Mouse (Mus musculus): ENCODE measurements around the gene Ggt1. TPM values are rescaled to one million over a fixed set of nuclear protein-coding genes. Genes with fewer than 3 reads are reported as not detected.

Ggt1 gene
- polyA plus RNA-seq (2012; ENCODE audit: insufficient read depth, insufficient read length, missing spikeins): not detected in 2 replicates

DNA sequence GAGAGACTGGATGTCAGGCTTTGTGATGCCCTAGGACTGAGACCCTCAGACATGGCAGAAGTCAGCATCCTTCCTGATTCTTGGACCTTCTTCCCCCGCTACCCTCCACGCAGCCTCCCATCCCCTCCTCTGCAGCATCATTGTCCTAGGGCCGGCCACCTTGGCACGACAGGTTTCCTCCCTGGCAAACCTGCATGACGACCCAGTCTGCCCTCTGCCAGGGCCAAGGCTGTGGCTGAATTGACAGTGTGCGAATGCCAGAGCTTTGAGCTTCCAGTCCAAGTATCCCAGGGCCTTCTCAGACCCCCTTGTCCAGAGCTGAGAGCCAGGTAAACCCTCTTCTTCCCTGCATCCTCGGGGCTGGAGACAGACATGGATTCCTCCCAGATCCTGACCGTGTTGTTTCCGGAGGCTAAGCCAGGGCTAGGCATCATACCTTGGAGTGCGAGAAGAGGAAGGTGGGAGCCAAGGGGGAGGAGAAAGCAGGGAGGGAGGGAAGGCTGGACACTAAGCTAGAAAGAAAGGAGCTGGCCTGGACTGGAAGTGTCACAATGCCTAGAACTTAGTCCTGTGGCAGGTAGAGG is at the start of gene Ggt1:
Ggt1 (plus strand) TSS at position 534 of the 584 bp plus-strand sequence.
- no peak within 1 kb of the TSS for H3K27ac ChIP-seq (ENCODE audit: insufficient read depth, low read depth, low read length)
- H3K4me1 ChIP-seq (ENCODE audit: control insufficient read depth, insufficient read depth, low read length): peaks cover 10% of the 10 kb centered on the region
- no peak within 1 kb of the TSS for H3K4me3 ChIP-seq (ENCODE audit: insufficient read depth, low read length)
- TF ChIP-seq CTCF (IDR thresholded peaks at IDR 0.05; ENCODE audit: low read depth, low read length): no peak
- no peak for TF ChIP-seq POLR2A (IDR thresholded peaks at IDR 0.05; ENCODE audit: borderline replicate concordance, low read depth, low read length)

DNA sequence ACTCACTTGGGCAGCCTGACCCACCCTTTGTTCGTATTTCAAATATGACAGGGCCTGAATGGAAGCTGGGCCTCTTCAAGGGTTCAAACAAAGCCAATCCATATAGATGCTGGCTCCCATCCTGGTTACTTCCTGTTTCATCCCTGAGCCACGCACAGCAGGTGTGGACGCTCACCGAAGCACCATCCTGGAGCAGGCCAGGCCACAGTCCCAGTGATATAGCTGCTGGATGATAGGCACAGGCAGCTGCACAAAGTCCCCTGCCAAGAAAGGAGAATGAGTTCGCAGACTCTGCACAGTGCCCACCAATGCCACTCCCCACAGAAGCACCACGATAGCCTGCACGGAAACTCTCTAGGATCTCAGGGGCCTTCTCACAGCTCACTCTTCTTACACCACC is 49.5 kb upstream of the Ggt1 start:
- Histone ChIP-seq H3K27ac (ENCODE audit: insufficient read depth, low read depth, low read length) (no peak overlapping the region), H3K4me3 (ENCODE audit: insufficient read depth, low read length) (no peak overlapping the region)

DNA sequence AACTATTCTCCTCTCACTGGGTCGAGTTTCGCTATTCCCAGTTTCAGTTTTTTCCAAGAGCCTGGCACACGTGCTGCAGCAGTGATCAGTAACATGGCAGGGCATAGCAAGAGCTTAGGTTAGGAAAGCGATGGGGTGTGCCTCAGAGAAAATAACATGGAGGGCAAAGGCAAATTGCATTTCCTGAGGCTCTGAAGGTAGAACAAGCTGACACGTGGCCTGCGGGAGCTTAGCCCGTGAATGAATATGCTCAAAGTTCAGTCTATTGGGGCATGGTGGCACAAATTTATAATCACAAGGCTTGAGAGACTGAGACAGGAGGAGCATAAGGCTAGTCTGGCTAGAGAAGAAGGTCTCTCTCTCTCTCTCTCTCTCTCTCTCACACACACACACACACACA is 48.6 kb upstream of the Ggt1 start:
- Histone ChIP-seq H3K4me1 (ENCODE audit: control insufficient read depth, insufficient read depth, low read length) (peaks cover 31% of the 10 kb centered on the region), H3K27ac (ENCODE audit: insufficient read depth, low read depth, low read length) (no peak overlapping the region), H3K4me3 (ENCODE audit: insufficient read depth, low read length) (no peak overlapping the region)
- TF ChIP-seq POLR2A (IDR thresholded peaks at IDR 0.05; ENCODE audit: borderline replicate concordance, low read depth, low read length): no peak
- no peak for TF ChIP-seq CTCF (IDR thresholded peaks at IDR 0.05; ENCODE audit: low read depth, low read length)

More for the DNA sequence above, 49.5 kb upstream of the Ggt1 start:
- peaks cover 31% of the 10 kb centered on the region for H3K4me1 ChIP-seq (ENCODE audit: control insufficient read depth, insufficient read depth, low read length)
- no peak for TF ChIP-seq CTCF (IDR thresholded peaks at IDR 0.05; ENCODE audit: low read depth, low read length)

DNA sequence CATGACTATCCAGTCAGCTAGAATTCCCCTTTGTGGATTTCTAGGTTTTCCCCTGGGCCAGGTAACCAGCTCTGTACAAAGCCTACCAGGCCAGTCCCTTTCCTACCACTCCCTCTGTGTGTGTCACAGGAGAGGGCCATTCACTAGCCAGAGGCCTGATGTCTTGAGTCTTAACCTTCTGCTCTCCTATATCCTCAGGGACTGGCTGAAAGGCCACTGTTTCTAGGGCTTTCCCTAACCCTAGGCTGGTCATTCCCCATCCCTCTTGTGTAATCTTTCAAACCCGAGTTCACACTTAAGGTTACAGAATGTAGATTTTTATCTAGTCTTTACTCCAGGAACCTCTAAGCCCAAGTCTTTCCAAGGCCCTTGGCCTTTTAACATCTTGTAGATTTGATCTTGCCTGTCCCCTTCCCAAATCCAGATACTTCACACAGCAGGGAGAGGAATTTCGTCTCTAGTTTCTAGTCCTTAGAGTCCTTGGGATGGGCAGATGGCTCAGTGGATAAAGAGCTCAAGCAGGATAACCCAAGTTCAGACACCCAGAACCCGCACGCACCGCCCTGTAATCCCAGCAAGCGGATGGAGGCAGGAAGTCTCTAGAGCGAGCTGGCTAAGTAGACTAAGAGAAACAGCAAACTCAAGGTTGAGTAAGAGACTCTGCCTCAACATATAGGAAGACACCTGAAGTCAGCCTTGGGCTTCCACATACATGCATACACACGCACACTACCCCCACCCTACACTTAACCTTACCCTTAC is 47.9 kb upstream of the Ggt1 start:
- H3K27ac ChIP-seq (ENCODE audit: insufficient read depth, low read depth, low read length): no peak overlapping the region
- TF ChIP-seq POLR2A (IDR thresholded peaks at IDR 0.05; ENCODE audit: borderline replicate concordance, low read depth, low read length) (no peak), CTCF (IDR thresholded peaks at IDR 0.05; ENCODE audit: low read depth, low read length) (no peak)
- no peak overlapping the region for H3K4me3 ChIP-seq (ENCODE audit: insufficient read depth, low read length)
- H3K4me1 ChIP-seq (ENCODE audit: control insufficient read depth, insufficient read depth, low read length): peaks cover 31% of the 10 kb centered on the region

DNA sequence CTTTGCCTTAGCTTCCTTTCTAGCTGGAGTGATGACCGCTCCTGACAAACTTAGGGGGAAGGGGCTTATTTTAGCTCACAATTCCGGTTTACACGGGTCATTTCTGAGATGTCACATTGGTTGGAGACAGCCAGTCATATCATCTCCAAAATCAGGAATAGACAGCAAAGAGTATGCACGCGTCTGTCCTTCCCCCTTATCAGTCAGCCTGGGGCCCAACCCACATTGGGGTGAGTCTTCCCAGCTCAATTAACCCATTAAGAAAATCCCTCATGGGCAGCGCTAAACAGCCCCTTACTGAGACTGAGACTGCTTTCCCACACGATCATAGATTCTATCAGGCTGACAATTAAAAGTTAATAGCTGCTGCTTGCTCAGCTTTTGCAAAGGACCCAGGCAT is 47.0 kb upstream of the Ggt1 start:
- TF ChIP-seq POLR2A (IDR thresholded peaks at IDR 0.05; ENCODE audit: borderline replicate concordance, low read depth, low read length): no peak
- no peak for TF ChIP-seq CTCF (IDR thresholded peaks at IDR 0.05; ENCODE audit: low read depth, low read length)
- Histone ChIP-seq H3K4me1 (ENCODE audit: control insufficient read depth, insufficient read depth, low read length) (peaks cover 36% of the 10 kb centered on the region), H3K4me3 (ENCODE audit: insufficient read depth, low read length) (no peak overlapping the region), H3K27ac (ENCODE audit: insufficient read depth, low read depth, low read length) (no peak overlapping the region)

DNA sequence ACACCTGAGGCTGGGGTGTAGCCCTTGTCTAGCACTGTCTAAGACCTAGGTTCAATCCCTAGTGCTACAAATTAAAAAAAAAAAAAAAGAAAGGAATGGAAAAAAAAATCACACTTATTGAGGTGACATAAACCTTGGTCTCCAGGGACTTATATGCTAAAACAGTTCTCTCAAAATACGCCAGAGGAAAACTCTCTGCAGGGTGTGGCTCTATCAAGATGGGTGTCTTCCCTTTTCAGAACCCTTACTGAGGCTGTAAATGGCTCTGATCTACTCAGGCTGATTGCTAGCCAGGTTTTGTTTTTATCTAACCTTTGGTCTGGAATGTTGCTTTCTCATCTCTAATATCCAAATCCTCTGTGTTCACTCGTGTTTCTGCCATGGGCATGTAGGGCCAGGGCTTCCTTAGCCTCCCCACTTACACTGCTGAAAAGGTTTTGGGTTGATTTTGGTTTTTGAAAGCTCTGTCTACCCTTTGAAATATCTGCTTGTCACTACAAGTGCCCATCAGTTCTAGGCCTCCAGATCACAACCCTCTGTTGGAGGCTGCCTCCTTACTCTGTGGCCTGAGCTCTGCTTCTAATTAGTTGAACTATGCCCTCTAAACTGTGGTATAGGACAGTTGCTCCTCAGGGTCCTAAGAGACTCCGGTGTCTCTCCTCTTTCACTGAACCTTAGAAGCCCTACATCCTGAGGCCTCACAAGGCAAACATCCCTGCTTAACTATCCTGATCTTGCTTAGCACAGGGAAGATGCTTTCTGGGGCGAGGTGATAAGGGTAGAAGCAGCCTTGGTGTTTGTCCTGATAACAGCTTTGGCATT is 46.0 kb upstream of the Ggt1 start:
- Histone ChIP-seq H3K4me1 (ENCODE audit: control insufficient read depth, insufficient read depth, low read length) (peaks cover 45% of the 10 kb centered on the region), H3K4me3 (ENCODE audit: insufficient read depth, low read length) (no peak overlapping the region), H3K27ac (ENCODE audit: insufficient read depth, low read depth, low read length) (no peak overlapping the region)
- TF ChIP-seq CTCF (IDR thresholded peaks at IDR 0.05; ENCODE audit: low read depth, low read length) (no peak), POLR2A (IDR thresholded peaks at IDR 0.05; ENCODE audit: borderline replicate concordance, low read depth, low read length) (no peak)

DNA sequence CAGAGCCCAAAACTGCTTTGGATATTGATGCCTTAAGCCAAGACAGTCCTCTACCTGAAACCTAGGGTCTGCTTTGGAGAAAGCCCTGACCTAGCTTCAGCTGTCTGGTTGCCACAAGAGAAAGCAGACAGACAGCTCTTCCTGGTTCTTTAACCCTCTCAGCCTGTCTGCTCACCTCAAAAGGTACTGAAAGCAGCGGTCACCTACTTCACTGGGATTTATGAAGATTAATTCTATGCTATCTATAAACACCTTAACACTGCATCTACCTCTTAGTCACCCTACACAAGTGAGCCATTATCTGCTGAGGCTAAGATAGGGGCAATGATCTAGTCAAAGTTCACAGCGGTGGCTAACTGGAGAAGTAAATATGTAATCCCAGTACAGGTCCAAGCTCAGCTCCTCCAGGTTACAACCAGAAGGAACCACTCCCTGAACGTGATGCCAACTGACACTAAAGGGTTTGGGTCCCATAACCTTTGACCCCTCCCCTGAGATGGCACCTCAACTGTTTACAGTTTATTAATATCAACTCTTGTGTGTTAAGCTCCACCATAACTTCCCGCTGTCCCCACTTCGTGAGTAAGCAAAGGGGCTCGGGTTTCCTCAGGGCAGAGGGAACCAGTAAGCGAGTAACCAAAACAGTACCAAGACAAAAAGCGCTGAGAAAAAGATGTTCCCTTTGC is 45.2 kb upstream of the Ggt1 start:
- peaks cover 50% of the 10 kb centered on the region for H3K4me1 ChIP-seq (ENCODE audit: control insufficient read depth, insufficient read depth, low read length)
- H3K4me3 ChIP-seq (ENCODE audit: insufficient read depth, low read length): peak overlapping the region; percentile 71
- no peak overlapping the region for H3K27ac ChIP-seq (ENCODE audit: insufficient read depth, low read depth, low read length)
- TF ChIP-seq CTCF (IDR thresholded peaks at IDR 0.05; ENCODE audit: low read depth, low read length) (no peak), POLR2A (IDR thresholded peaks at IDR 0.05; ENCODE audit: borderline replicate concordance, low read depth, low read length) (no peak)

DNA sequence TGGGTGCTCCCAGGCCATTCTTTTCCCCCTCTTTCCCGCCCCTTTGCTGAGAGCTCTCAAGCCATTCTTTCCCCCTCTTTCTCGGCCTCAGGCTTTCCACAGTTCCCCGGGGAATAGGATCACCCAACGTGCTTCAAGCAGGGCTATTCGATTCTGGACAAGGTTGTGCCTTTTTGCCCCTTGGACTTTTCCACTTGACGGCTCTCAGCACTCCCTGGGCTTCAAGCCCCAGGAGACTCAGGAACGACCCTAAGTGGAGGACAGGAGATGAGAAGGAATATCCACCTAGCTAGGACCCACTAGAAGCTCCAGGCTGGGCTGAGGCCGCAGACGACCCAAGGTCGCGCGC is 44.7 kb upstream of the Ggt1 start:
- peaks cover 50% of the 10 kb centered on the region for H3K4me1 ChIP-seq (ENCODE audit: control insufficient read depth, insufficient read depth, low read length)
- TF ChIP-seq CTCF (IDR thresholded peaks at IDR 0.05; ENCODE audit: low read depth, low read length) (no peak), POLR2A (IDR thresholded peaks at IDR 0.05; ENCODE audit: borderline replicate concordance, low read depth, low read length) (no peak)
- peak overlapping the region; percentile 63 for H3K27ac ChIP-seq (ENCODE audit: insufficient read depth, low read depth, low read length)
- H3K4me3 ChIP-seq (ENCODE audit: insufficient read depth, low read length): peak overlapping the region; percentile 71

DNA sequence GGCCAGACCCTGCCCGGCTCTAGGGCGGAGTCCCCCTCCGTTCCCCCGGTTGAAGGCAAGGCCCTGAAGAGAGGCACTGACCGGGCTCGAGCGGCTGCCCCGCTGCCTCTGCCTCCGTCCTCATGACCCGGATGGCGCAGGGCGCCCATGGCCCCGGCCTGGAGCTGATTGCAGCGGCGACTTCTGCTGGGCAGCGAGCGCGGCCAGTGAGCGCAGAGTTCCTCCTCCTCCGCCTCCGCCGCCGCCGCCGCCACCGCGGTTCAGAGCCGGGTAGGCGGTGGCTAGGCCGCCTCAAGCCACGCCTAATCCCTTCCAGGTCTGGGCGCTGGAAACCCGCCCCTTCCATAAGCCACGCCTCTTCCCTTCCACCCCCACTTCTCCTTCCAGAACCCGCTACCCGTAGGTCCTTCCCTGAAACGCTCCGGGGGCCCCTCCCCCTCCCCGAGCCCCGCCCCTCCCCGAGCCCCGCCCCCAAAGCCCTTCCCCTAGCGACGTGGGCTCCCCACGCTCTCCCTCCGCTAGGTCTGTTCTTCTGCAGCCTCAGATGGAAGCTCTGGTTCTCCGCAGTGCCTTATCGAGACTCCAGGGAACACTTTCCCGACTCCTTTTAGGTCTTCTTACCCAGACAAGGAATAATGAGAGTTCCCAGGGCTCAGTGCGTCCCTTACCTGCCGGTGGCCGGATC is 44.2 kb upstream of the Ggt1 start, which contains the start of gene Snrpd3:
Snrpd3 (plus strand) TSS at position 479 of the 685 bp plus-strand sequence.
- peak within 1 kb of the TSS; percentile 78 for H3K4me3 ChIP-seq (ENCODE audit: insufficient read depth, low read length)
- H3K4me1 ChIP-seq (ENCODE audit: control insufficient read depth, insufficient read depth, low read length): peaks cover 46% of the 10 kb centered on the region
- peak within 1 kb of the TSS; percentile 97 for H3K27ac ChIP-seq (ENCODE audit: insufficient read depth, low read depth, low read length)
- TF ChIP-seq CTCF (IDR thresholded peaks at IDR 0.05; ENCODE audit: low read depth, low read length) (no peak), POLR2A (IDR thresholded peaks at IDR 0.05; ENCODE audit: borderline replicate concordance, low read depth, low read length) (no peak)

Measured in bone marrow macrophage, adult 2 months (primary cell).